Mouse (Mus musculus) spleen, adult 12 weeks (tissue): ENCODE results near the gene Homer2.

Experiments
- DNase-seq: peaks from one replicate; pipeline ENCODE4 v3.0.0; 2022; ENCODE audit warnings: low spot score

The Homer2 gene

DNA sequence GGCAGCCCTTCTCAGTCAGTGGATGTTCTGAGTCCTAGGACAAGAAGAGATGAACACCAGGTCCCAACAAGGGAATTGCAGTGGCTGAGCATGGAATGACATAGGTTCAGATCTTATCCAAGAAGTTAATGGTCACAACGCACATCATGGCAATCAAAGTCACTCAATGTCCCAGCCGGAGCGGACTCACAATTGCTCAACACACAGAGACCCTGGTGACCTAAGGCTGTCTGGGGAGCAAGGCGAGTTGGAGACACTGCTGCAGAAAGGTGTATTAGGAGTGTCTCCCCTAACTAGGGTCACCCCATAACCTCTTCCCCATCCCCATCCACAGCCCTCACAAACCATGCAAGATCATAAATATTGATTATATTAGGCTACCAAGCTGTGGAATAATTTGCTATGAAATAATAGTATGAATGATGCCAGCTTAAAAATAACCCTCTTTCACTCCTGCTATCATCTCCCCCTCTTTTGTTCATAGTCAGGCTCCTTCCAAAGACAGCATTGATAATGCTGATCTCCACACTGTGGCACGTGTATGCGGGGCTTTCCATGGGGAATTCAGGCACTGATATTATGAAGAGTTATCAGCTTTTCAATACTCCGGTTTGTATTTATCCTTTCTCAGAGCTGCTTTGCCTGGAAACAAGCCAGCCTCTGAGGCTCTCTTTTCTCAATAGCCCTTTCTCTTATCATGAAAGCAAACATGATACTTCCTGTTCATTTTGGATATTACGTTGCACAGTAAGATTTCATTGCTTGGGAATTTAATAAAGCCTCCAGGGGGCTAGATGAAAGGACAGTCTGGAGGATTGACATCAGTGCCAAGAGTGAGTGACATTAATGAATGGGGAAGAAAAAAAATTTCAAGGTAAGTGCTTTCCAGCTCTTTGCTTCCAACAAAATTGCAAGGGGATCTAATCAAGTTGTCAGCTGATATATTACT, 147.0 kb downstream of the Homer2 start:
- no peak for DNase-seq

DNA sequence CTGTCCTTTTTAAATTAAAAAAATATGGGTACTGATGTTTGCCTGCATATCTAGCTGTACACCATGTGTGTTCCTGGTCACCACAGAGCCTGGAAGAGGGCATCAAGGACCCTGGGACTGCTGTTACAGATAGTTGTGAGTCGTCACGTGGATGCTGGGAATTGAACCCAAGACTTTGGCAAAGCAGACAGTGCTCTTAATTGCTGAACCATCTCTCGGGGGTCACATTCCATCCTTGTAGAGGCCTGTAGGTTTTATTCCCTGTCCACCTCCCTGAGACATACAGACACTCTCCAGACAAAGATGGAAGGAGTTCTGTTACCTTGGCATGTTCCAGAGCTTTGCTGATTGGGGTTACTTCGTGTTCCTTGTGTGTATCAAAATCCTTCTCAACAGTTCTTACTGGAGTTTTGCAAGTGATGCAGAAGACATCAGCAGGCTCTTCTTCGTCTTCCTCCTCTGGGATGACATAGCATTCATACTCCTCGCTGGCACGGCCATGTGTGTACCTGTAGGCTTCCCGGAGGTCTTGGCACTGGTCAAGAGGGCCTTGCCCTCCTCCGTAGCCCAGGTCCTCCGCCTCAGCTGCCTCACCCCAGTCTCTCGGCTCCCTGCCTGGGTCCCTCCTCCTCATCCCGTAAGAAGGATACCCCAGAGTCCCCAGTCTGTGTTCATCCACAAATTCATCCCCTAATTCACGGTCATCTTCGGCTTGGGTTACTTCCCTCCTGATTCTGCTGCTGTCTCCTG, 147.9 kb downstream of the Homer2 start:
- no peak for DNase-seq

- no peak for DNase-seq
Measured at GRCm38 (mm10) chr7:81557985-81558360, 149.4 kb downstream of the Homer2 start.

DNA sequence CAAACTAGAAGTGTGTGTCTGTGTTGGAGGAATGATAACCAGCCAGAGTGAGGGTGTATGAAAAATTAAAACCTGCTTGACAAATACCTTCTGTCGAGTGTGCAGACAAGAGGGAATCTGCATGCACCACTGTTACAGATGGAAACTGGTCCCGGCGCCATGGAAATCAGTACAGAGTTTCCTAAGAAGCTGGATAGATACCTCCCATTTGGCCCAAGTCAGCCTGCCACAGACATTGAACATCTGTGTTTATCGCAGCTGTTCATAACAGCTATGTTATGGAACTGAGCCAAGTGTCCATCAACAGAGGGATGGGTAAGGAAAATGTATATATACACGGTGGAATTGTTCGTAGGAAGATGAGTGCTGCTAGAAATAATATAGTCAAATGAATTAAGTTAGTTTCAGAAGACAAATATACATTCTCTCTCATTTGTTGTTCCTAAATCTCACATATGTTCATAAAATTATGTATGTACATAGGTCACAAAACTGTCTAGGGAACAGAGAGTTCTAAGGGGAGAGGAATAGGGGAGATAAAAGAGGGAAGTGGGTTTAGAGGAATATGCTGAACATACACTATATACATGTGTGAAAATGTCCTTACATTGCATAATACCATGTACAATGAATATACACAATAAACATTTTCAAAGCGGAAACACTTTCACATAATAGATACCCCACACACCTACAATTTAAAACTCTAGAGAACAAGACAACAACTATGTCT, 149.9 kb downstream of the Homer2 start:
- no peak for DNase-seq

- DNase-seq = no peak
Measured at GRCm38 (mm10) chr7:81556839-81557238, 150.5 kb downstream of the Homer2 start.

DNA sequence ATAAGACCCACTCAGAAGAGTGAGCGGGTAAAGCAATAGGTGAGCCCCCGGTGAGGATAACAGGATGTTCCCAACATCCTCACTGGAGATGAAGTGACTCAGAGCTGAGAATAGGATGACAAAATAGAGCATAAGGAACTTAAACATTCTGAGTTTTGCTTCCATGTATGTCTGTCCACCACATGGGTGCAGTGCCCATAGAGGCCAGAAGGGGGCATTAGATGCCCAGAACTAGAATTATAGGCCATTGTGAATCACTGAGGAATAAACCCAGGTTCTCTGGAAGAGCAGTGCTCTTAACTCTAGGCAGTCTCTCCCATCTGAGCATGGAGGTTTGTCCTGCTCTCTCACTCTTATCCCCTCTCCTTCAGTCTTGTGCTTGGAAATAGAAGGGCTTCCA, 153.0 kb downstream of the Homer2 start:
- DNase-seq = peak; percentile 49

GRCm38 (mm10) chr7:81553589-81553988, 153.7 kb downstream of the Homer2 start:
- no peak for DNase-seq
